Mouse (Mus musculus) retina, embryonic 14.5 days (tissue): ENCODE results near the gene Msi2.

Experiments used
- DNase-seq: peaks from one replicate; pipeline ENCODE4 v3.0.0-alpha.2; 2015; ENCODE audit warnings: low spot score

Msi2 gene

GRCm38 (mm10) chr11:88718050-88718765 is at the start of gene Msi2:
Gene Msi2 (minus strand): TSS chr11:88718513.
- peak; percentile 91 for DNase-seq

- DNase-seq, result no peak
These were observed 47.3 kb upstream of the Msi2 start for GRCm38 (mm10) chr11:88765635-88766034.

- no peak for DNase-seq
These were observed 45.1 kb upstream of the Msi2 start for GRCm38 (mm10) chr11:88763371-88763770.

- DNase-seq, result no peak
These were observed 41.2 kb upstream of the Msi2 start for GRCm38 (mm10) chr11:88759501-88759900.

- no peak for DNase-seq
These were observed 40.1 kb upstream of the Msi2 start for GRCm38 (mm10) chr11:88758402-88758801.

DNA sequence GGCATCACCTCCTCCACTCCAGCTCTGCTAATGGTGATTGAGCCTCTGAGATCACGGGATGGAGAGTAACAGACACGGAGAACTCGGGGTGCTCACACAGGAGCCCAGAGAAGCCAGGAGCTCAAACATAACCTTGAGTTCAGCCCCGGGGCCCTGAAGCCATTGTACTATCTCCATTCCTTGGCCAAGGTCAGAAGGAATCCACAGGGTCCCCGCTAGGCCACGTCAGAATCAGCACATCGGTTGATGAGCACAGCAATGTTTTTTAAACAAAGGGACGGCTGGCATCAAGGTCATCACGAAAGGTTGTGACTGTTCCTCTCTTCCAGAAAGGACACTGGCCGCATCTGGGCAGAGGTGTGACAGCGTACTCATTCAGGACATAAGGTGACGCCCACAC is 27.0 kb upstream of the Msi2 start:
- no peak for DNase-seq

- no peak for DNase-seq
These were observed 21.4 kb upstream of the Msi2 start for GRCm38 (mm10) chr11:88739574-88740295.

DNA sequence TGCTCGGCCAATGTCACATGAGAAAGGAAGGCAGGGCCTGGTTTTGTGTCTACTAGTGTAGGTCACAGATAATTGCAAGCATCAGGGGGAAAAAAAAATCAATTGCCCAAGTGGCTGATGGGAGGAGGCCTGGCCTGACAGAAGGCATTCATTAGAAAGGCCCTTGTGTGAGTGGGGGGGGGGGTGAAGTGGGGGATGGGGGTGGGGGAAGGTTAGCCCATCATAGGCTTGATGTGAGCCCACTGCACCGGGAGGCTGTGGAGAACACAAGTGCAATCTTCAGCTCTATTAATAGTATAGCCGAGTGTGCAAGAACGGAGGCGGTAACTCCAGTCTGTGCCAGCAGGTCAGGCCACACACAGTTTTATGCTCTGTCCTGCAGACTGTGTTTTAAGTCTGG is 11.1 kb upstream of the Msi2 start:
- DNase-seq, result peak; percentile 67

DNA sequence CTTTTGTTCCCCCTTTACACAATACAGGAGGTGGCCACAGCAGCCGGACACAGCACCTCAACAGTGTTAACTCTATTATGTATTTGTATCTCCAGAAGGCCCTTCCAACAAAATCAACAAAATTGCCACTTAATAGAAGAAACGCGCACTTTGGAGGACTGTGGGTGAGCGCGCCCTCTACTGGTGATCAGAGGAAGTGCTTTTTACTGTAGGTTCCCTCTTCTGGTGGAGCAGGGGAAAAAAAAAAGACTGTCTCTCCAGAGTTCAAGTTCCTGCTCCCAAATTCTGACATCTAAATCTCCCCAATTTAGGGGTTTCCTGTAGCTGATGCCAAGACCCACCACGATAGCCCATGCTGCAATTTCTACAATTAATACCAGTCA is 10.2 kb upstream of the Msi2 start:
- DNase-seq, result peak; percentile 87

- no peak for DNase-seq
These were observed 9.6 kb upstream of the Msi2 start for GRCm38 (mm10) chr11:88727768-88728507.

- DNase-seq, result no peak
These were observed 2.9 kb upstream of the Msi2 start for GRCm38 (mm10) chr11:88721144-88721636.

- DNase-seq, result no peak
These were observed 2.2 kb upstream of the Msi2 start for GRCm38 (mm10) chr11:88720261-88721143.

- no peak for DNase-seq
These were observed 1.3 kb upstream of the Msi2 start for GRCm38 (mm10) chr11:88719601-88720000.

DNA sequence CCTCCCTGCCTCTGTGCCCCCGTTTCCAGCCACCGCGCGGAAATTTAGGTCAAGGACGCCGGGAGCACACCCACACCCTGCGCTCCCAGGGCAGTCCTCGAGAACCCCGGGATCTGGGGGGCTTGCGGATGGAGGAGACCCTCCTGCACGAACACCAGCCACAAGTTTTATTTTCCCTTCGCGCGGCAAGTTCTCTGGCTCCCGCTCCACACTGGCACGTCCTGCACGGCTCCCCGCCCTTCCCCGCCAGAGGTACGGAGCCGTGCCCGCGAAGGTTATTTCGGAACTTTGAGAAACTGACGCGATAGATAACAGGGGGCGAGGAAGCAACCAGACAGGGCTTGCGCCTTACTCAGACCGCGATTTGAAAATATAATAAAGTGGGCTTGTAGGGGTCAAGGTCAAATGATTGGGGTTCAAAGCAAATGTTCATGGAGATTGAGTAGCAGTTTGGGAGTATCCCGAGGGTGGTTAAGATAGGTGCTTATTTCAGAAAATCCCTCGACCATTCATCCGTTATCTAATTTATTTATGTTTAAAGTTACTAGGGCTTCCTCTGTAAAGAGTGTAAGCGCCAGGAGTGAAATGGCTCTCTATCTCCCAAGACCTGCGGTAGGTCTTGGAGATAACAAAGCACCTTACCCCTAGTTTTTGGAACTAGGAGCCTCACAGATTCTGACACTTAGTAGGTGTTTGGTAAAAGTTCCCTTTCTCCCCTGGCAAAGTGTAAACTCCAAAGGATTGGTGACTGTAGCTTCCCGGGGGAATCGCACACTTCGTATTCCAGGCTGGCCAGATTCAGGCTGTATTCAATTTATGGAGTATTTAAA is 668 bp upstream of the Msi2 start:
- DNase-seq, result no peak

GRCm38 (mm10) chr11:88717644-88718049 is 666 bp downstream of the Msi2 start:
- no peak for DNase-seq

- no peak for DNase-seq
These were observed 1.2 kb downstream of the Msi2 start for GRCm38 (mm10) chr11:88717016-88717643.

DNA sequence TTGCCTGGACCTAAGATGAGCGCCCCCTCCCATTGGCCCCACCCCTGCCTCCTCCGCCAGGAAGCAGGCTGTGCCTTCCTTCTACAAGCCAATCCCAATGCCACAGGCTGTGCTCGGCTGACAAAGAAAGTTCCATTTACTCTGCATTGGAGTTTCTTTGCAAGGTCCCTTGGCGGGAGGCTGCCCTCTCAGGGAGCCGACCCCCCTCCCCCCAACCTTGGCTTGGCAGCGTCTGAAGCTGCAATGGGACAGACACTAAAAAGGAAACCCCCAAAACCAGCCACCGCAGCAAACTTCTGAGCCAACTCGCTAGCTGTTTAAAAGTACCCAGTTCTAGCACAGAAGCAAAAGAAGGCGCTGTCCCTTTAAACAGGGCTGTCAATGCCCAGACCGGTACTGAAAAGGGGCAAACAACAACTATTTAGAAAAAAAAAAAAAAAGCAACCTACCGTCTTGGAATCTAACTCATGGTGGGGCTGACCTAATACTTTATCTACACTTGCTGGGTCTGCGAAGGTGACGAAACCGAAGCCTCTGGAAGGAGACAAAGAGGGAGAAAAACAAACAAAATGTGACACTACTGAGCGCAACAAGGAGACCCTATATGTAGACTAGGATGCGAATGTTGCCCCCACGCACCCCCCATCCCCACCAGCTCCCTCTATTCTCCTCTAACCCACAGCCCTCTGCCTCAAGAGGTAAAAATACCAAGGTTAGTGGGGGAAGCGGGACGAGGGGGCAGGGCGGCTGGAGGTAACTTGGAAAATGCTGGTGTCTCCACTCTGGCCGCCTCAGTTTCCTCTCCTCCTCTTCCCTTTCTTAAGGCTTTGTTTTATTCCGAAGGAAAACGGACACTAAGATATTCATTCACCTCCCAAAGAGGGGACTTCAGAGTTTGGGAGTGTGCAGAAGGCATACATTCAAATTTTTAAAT is 2.0 kb downstream of the Msi2 start:
- DNase-seq, result peak; percentile 60

DNA sequence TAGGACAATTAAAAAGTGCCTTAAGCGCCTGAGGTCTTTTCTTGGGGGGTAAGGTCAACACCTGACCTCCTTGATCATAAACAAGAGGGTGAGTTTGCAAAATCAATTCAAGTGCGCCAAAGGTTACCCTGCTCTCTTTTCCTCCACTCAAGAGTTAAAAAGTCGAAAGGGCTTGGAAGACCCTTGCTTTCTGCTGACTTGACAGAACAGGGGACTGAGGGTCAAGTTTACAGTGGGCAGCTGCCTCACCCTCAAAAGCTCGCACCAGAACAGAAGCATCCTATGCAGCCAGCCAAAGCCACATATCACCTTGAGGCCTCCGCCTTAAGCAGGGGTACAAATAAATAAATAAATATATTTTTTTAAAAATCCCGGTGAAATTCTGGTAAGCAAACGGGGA is 3.0 kb downstream of the Msi2 start:
- peak; percentile 6 for DNase-seq

- DNase-seq, result no peak
These were observed 4.2 kb downstream of the Msi2 start for GRCm38 (mm10) chr11:88714127-88714526.
